Mouse (Mus musculus): ENCODE measurements around the gene Slf2.

The Slf2 gene

DNA sequence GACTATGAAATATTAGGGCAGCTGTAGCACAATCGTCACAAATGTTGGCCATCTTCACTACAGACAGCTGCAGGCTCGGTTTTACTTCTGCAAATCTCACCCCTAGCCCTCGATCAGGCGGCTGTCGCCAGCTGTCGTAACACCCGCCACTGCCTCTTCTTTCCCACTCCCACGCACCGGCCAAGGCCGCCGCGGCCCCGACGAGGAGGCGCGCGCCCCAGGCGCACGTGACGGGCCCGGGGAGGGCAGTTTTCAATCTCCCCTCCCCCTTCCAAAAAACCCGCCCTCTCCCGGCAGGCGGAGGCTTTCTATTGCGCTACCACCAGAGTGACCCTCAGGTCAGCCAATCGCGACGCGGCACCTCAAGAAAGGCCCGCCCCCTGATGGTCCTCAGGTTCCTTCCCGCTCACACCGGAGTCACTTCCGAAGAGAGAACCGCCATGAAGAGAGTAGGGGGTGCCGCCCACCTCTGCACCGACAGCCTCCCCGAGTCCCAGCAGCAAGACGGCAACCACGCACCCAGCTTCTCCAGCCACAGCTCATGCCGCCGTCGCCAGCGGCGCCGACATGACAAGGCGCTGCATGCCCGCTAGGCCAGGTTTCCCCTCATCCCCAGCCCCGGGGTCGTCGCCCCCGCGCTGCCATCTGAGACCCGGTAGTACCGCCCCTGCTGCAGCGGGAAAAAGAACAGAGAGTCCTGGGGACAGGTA is at the start of gene Slf2:
Slf2 (plus strand) TSS at position 408 of the 710 bp plus-strand sequence.
- DNase-seq (ENCODE audit: low spot score in 2 of 2), result peak; percentile 98 to 99

- DNase-seq (ENCODE audit: low spot score in 2 of 2), result no peak
These were observed 48.4 kb upstream of the Slf2 start for GRCm38 (mm10) chr19:44882552-44883024.

DNA sequence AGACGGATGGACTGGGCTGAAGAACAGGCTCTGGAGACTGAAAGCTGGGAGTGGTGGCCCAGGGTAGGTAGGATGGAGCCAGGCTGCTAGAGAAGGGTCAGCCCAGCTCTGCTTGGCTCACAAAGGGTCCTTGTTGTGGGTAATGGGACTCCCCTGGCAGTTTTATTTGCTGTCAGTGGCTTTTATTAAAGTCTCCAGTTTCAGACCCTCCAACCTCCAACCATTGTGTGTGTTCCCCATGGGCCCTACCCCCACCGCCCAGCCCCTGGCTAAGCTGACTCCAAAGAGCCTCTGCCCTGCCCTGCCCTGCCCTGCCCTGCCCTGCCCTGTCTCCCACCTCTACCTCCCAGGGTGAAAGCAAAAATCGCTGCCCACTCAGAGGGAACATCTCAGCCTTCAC is 46.6 kb upstream of the Slf2 start:
- no peak for DNase-seq (ENCODE audit: low spot score in 2 of 2)

DNA sequence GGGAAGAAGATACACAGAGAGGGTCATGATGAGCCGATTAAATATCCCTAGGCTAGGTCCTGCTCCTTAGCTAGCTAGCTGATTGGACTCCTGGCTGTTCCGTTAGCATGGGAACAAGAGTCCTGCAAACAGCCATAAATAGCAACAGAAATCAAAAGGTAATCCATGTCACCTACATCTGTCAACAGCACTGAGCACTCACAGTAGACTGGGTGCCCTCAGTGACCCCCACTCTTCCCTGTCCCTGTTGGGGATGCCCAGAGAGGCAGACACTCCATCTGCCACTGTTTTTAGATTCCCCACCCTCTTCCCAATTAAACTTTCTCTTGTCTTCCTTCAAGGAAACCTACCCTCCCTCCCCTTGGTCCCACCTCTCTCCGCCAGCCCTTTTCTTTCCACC is 44.5 kb upstream of the Slf2 start:
- DNase-seq (ENCODE audit: low spot score in 2 of 2), result no peak

DNA sequence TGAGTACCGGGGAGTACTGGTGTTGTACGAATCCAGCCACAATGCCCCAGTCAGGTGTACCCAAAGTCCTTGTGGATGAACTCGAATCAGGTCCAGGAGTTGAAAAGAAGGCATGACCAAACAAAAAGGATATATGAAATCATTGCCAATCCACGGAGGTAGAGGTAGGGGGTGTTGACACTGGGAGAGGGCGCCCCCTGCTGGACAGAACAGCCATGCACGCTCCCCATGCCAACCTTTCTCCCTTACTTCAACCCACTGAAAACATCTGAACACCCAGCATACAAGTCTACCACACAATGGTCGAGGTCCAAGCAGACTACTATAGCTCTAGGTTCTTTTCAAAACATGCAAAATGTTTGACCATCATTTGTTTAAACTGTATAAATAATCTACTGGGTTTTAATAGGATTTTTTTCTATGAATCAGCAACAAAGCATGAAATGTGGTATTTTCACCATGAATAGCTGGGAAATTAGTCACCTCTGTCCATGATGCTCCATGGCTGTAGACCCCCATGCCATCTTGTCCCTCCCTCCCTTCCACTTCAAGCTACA is 43.2 kb upstream of the Slf2 start:
- DNase-seq (ENCODE audit: low spot score in 2 of 2), result peak in 1 of 2 experiments; percentile 28

- DNase-seq (ENCODE audit: low spot score in 2 of 2), result no peak
These were observed 41.4 kb upstream of the Slf2 start for GRCm38 (mm10) chr19:44889548-44889947.

DNA sequence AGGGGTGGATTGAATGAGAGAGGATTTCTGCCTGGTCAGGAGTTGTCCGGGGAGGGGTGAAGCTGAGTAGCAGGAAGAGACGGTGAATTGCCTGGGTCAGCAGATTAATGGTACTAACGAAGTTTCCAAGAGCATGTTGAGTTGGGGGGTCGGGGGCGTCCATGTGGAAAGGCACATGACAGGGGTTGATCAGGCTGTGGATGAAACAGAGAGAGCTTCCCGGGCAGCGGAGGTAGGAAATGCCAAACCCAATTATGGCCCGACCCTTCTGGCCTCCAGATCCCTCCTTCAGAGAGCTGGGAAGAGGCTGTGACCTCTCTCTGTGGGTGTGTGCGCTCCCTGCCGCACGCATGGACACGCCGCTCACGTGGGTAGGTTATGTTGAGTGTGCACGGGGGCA is 39.5 kb upstream of the Slf2 start:
- DNase-seq (ENCODE audit: low spot score in 2 of 2), result no peak

DNA sequence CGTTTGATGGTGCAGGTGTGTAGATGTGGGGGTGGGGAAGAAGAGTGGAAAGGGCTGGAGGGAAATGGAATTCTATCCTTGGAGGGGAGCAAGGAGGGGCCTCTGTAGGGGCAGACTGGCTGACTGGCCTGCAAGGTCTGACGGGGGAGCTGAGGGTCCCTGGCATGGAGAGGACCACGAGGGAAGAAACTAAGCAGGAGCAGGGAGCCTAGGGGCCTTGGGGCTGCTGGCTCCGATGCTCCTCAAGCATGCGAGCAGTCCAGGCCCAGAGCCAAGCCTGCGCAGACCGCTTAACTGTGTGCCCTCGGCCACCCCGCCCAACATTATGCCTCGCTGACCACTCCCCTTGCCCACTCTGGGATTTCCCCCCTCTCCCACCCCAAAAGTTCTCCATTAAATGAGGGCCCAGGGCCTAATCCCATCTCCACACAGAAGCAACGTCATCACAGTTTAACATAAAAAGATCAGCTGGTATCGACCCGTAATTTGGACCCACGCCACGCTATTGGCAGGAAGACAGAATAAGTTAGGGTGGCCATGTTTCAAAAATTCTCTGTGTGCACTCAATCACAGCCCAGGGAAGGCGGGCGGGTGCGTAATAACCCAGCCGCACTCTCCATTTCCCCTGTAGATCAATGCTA is 37.6 kb upstream of the Slf2 start:
- no peak for DNase-seq (ENCODE audit: low spot score in 2 of 2)

GRCm38 (mm10) chr19:44895245-44895644 is 35.7 kb upstream of the Slf2 start:
- peak; percentile 35 to 65 for DNase-seq (ENCODE audit: low spot score in 2 of 2)

- DNase-seq (ENCODE audit: low spot score in 2 of 2), result no peak
These were observed 34.5 kb upstream of the Slf2 start for GRCm38 (mm10) chr19:44896450-44896849.

DNA sequence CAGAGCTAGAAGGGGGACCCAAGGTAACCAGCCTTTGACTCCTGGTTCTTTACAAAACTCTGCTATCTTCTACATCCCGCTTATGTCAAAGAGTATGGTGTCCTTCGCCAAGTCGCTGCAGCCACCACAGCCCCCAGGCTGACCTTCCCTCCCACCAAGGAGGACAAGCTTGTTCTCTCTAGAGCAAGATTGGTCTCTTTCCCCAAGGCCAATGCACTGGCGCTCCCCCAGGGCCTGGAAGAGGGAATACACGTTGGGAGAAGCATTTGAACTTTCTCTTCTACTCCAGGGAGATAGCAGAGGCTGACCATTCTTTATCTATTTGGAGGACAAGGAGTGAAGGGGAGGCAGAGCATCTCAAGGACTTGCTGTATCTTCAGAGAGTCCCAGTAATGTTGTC is 33.4 kb upstream of the Slf2 start:
- DNase-seq (ENCODE audit: low spot score in 2 of 2), result no peak

DNA sequence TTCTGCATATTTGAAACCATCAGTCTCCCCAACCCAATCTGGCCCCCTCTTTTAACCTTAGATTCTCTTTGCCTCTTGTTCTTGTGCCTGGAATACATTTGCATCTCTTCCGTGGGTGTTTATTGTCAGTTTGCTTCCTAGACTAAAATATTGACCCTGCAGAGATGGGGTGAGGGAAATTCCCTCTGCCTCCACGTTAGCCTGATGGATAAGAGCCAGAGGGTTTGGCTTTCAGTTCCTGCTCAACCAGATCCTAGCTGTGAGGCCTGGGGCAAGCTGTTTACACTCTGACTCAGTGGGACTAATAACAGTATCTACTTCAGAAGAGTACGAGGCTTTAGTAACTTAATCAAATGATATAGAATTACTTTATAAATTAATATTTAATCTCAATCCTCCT is 32.3 kb upstream of the Slf2 start:
- no peak for DNase-seq (ENCODE audit: low spot score in 2 of 2)

GRCm38 (mm10) chr19:44899104-44899793 is 31.7 kb upstream of the Slf2 start:
- DNase-seq (ENCODE audit: low spot score in 2 of 2), result no peak

GRCm38 (mm10) chr19:44899947-44900773 is 30.8 kb upstream of the Slf2 start:
- no peak for DNase-seq (ENCODE audit: low spot score in 2 of 2)

DNA sequence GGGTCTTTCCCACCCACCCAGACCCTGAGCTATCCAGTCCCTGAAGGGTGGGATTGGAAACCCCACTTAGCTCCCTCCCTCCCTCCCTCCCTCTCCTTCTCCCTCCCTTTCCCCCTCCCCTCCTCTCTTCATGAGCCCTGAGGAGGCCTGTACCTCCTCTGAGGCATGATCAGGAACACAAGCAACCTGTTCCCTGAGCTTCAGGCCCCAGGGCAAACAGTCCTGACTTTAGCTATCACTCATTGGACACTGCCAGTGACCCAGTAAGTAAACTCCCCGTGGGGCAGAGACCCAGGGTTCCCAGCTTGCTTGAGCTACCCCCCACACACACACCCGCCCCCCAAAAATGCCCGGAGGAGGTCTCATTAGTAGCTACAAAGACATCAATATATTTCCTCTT is 29.9 kb upstream of the Slf2 start:
- DNase-seq (ENCODE audit: low spot score in 2 of 2), result no peak

DNA sequence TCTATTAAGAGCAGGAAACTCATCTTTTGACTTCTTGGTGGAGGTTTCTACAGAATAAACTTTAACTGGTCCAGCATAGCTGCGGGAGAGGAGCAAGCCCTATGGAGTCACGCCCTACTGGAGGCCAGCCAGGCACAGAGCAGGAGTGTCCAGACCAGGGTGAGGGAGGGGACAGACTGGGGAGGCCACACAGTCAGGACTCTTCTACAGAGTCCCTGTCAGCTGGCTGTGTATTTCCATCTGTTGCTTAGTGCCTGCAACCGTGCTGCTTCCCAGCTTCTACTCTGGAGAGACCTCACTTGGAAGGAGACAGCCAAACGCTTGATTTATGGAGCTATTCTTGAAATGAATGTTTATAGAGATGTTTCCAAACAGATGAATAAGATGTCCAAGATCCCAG is 28.6 kb upstream of the Slf2 start:
- no peak for DNase-seq (ENCODE audit: low spot score in 2 of 2)

GRCm38 (mm10) chr19:44903343-44904000 is 27.5 kb upstream of the Slf2 start:
- DNase-seq (ENCODE audit: low spot score in 2 of 2), result no peak

- no peak for DNase-seq (ENCODE audit: low spot score in 2 of 2)
These were observed 26.7 kb upstream of the Slf2 start for GRCm38 (mm10) chr19:44904141-44904720.

- no peak for DNase-seq (ENCODE audit: low spot score in 2 of 2)
These were observed 25.6 kb upstream of the Slf2 start for GRCm38 (mm10) chr19:44905316-44905715.

GRCm38 (mm10) chr19:44907851-44908690 is 22.9 kb upstream of the Slf2 start:
- DNase-seq (ENCODE audit: low spot score in 2 of 2), result peak; percentile 27 to 45
